ENCODE assay signal across 20 mouse cellular contexts in genomic region chr6:31274236-31274635, GRCm38 (mm10).
A peak's percentile ranks its signal among the peaks of the same experiment; 100 is the strongest.
DNase-seq lines count a peak whose midpoint lies in the region; ATAC-seq and TF ChIP-seq lines count a peak whose summit lies in the region.
"Had no signal": no experiment of that assay in that cellular context is flagged by ENCODE, and none has a peak within 500 bp of the region (broad histone marks: within the 10 kb centered on the region; RNA-seq: fewer than 3 reads in every experiment).

No protein-coding gene starts in this region.

- ATAC-seq in midbrain, embryonic 15.5 days (replicated peaks), result no peak
- ATAC-seq: CD4-positive, CD25-positive, alpha-beta regulatory T cell, adult 4 months; forebrain, postnatal 0 days had no signal

- H3K4me2 ChIP-seq in midbrain, embryonic 15.5 days, result no peak overlapping the region
- H3K4me2 ChIP-seq in myocyte (ENCODE audit: low read depth), result no peak overlapping the region
- H3K4me2 ChIP-seq: embryonic facial prominence, embryonic 15.5 days; liver, embryonic 11.5 days; neural tube, embryonic 12.5 days had no signal

- no peaks in the 10 kb centered on the region for H3K79me2 ChIP-seq in myocyte (ENCODE audit: control insufficient read depth, insufficient read depth)

- whole genome bisulfite sequencing in midbrain, embryonic 10.5 days, result 28% methylated on average over 11 of the region's 11 CpGs
- 24% methylated on average over 11 of the region's 11 CpGs for WGBS in midbrain, embryonic 15.5 days

- no peak overlapping the region for H3K27ac ChIP-seq in midbrain, embryonic 10.5 days (replicated peaks)
- H3K27ac ChIP-seq in midbrain, embryonic 15.5 days, result no peak overlapping the region
- H3K27ac ChIP-seq: embryonic facial prominence, embryonic 15.5 days; forebrain, embryonic 10.5 days; gastrocnemius, adult 2 months; neural tube, embryonic 12.5 days had no signal

- peak; percentile 21 for DNase-seq in heart, postnatal 4 days
- no peak for DNase-seq in heart, adult 18-20 months
- DNase-seq in midbrain, embryonic 10.5 days (ENCODE audit: low spot score), result peak; percentile 34
- peak; percentile 63 for DNase-seq in embryo, embryonic 11 days
- no peak for DNase-seq in layer of hippocampus, adult 9-11 months
- no peak for DNase-seq in layer of hippocampus, adult 11-12 months (ENCODE audit: low spot score)
- DNase-seq: cerebellum, adult 8-10 months; forebrain, postnatal 0 days; gastrocnemius, adult 2 months; heart, postnatal 36 days; left cerebral cortex, postnatal 4 days; lung, adult 18-20 months; lung, postnatal 4 days had no signal

- no peak overlapping the region for H3K4me3 ChIP-seq in midbrain, embryonic 10.5 days
- no peak overlapping the region for H3K4me3 ChIP-seq in midbrain, embryonic 15.5 days
- H3K4me3 ChIP-seq in myocyte, result no peak overlapping the region
- H3K4me3 ChIP-seq: embryonic facial prominence, embryonic 15.5 days; forebrain, embryonic 10.5 days; gastrocnemius, adult 2 months; neural tube, embryonic 12.5 days had no signal

- no peaks in the 10 kb centered on the region for H3K27me3 ChIP-seq in midbrain, embryonic 10.5 days (ENCODE audit: low read depth, poor library complexity, severe bottlenecking)
- H3K27me3 ChIP-seq in midbrain, embryonic 15.5 days (replicated peaks), result no peaks in the 10 kb centered on the region
- no peaks in the 10 kb centered on the region for H3K27me3 ChIP-seq in myocyte (ENCODE audit: control insufficient read depth, insufficient read depth, insufficient read length)
- H3K27me3 ChIP-seq: embryonic facial prominence, embryonic 15.5 days; neural tube, embryonic 12.5 days had no signal

- H3ac ChIP-seq in myocyte (ENCODE audit: control insufficient read depth, insufficient read length), result no peak overlapping the region

- peaks cover 14% of the 10 kb centered on the region for H3K4me1 ChIP-seq in midbrain, embryonic 10.5 days
- H3K4me1 ChIP-seq in midbrain, embryonic 15.5 days, result no peaks in the 10 kb centered on the region
- H3K4me1 ChIP-seq: embryonic facial prominence, embryonic 15.5 days; neural tube, embryonic 12.5 days had no signal

- H3K9ac ChIP-seq in midbrain, embryonic 15.5 days, result no peak overlapping the region
- H3K9ac ChIP-seq: embryonic facial prominence, embryonic 15.5 days; forebrain, postnatal 0 days; neural tube, embryonic 12.5 days had no signal

- H3K9me3 ChIP-seq in midbrain, embryonic 10.5 days (replicated peaks), result no peaks in the 10 kb centered on the region
- H3K9me3 ChIP-seq in midbrain, embryonic 15.5 days, result no peaks in the 10 kb centered on the region
- H3K9me3 ChIP-seq: embryonic facial prominence, embryonic 15.5 days; forebrain, embryonic 10.5 days; neural tube, embryonic 12.5 days had no signal

- H3K36me3 ChIP-seq in midbrain, embryonic 10.5 days, result no peaks in the 10 kb centered on the region
- H3K36me3 ChIP-seq in midbrain, embryonic 15.5 days (replicated peaks), result no peaks in the 10 kb centered on the region
- H3K36me3 ChIP-seq in myocyte (ENCODE audit: control insufficient read depth, insufficient read depth), result no peaks in the 10 kb centered on the region
- H3K36me3 ChIP-seq: embryonic facial prominence, embryonic 15.5 days; forebrain, embryonic 10.5 days; neural tube, embryonic 12.5 days had no signal

- TF ChIP-seq POLR2A in myocyte (IDR thresholded peaks at IDR 0.05; ENCODE audit: insufficient read length, low read depth), result no peak

TF ChIP-seq in myocyte, 11 proteins besides CTCF, POLR2A, EP300 and RAD21:
- TF ChIP-seq MYOG (IDR thresholded peaks at IDR 0.05; ENCODE audit: control insufficient read depth in 1 of 3, insufficient read depth in 1 of 3, insufficient read length in 2 of 3, low read depth in 2 of 3) (no peak), REST (IDR thresholded peaks at IDR 0.05; ENCODE audit: insufficient read depth, insufficient read length) (peak; percentile 81)

Comparison
In these comparisons a context has a peak if more than half of its experiments do, and no peak if none do; other contexts are left out.
1. DNase-seq: peak in heart, postnatal 4 days (single experiment), midbrain, embryonic 10.5 days (single experiment) and embryo, embryonic 11 days (single experiment); none in heart, adult 18-20 months (0 of 2), layer of hippocampus, adult 9-11 months (single experiment) and layer of hippocampus, adult 11-12 months (single experiment).